Mouse (Mus musculus) hindbrain, postnatal 0 days (tissue): Measurements from ENCODE around the gene 4930595D18Rik. TPM values are rescaled to one million over a fixed set of nuclear protein-coding genes. Genes with fewer than 3 reads are reported as not detected.

Experiments used
- ATAC-seq: fragments of 200-750 bp; cut with Nextera tagmentation; 2 replicates; pipeline ENCODE4 v1.8.0; 2017; ENCODE audit warnings: mild to moderate bottlenecking, moderate TSS enrichment, moderate library complexity
- DNase-seq: peaks from one replicate; pipeline ENCODE4 v3.0.0-alpha.2; 2015; ENCODE audit warnings: low spot score
- H3K27ac ChIP-seq: fragments of 300-500 bp; sonication (generic); 2 replicates; pipeline ENCODE4 v1.5.1; 2014; ENCODE audit warnings: mild to moderate bottlenecking
- H3K27me3 ChIP-seq: fragments of 300-500 bp; sonication (generic); 2 replicates; pipeline ENCODE4 v1.6.1; 2014; ENCODE audit warnings: low read length, mixed read lengths; ENCODE audit not compliant: insufficient read depth
- H3K36me3 ChIP-seq: fragments of 300-500 bp; sonication (generic); 2 replicates; pipeline ENCODE4 v1.6.1; 2014; ENCODE audit warnings: low read length, mixed read lengths; ENCODE audit not compliant: insufficient read depth
- H3K4me1 ChIP-seq: fragments of 300-500 bp; sonication (generic); 2 replicates; pipeline ENCODE4 v1.6.1; 2014; ENCODE audit warnings: antibody characterized with exemption, low read length, mixed read lengths; ENCODE audit not compliant: insufficient read depth
- H3K4me2 ChIP-seq: fragments of 300-500 bp; sonication (generic); 2 replicates; pipeline ENCODE4 v1.6.1; 2014; ENCODE audit warnings: low read depth, mild to moderate bottlenecking, low read length, moderate library complexity, mixed read lengths
- H3K4me3 ChIP-seq: fragments of 300-500 bp; sonication (generic); 2 replicates; pipeline ENCODE4 v1.5.1; 2014; ENCODE audit warnings: low read length
- H3K9ac ChIP-seq: fragments of 300-500 bp; sonication (generic); replicated peaks from 2 replicates; pipeline ENCODE4 v1.6.1; 2014; ENCODE audit warnings: mild to moderate bottlenecking, low read length, moderate library complexity, mixed read lengths
- H3K9me3 ChIP-seq: fragments of 300-500 bp; sonication (generic); 2 replicates; pipeline ENCODE4 v1.6.1; 2016; ENCODE audit warnings: low read length, mixed read lengths
- CTCF ChIP-seq: IDR thresholded peaks from 2 replicates; pipeline ENCODE4 v1.5.1; 2016; ENCODE audit warnings: antibody characterized with exemption, control low read depth, low read depth
- WGBS: fragments of 180-500 bp; shearing (Covaris S2); extraction: QIAGEN DNeasy Blood & Tissue Kit; methylation state at CpG from one replicate; pipeline ENCODE4 v1.1.7; 2014; 5-methylcytosine and 5-hydroxymethylcytosine counted together
- polyA plus RNA-seq: library from polyadenylated mRNA; unstranded; fragments of >200 nt; fragmentation: Nextera tagmentation; extraction: Ambion mirVana; gene quantifications from 2 replicates; pipeline ENCODE4 v1.2.1, GENCODE M21; 2015
- total RNA-seq: library from RNA; depleted of rRNA; stranded (reverse); fragments of >200 nt; gene quantifications from 2 replicates; pipeline ENCODE4 v1.2.3, GENCODE M21; 2014

4930595D18Rik gene
- total and polyA plus RNA-seq, 2 experiments from 2014 or later, result not detected

GRCm38 (mm10) chr12:111152981-111153710 lies 31.1 kb downstream of the 4930595D18Rik start:
- H3K9ac ChIP-seq, result no peak overlapping the region; the same call in 1 of the 2 replicates
- DNase-seq (no peak), ATAC-seq (no peak)
- H3K36me3 ChIP-seq, result no peaks in the 10 kb centered on the region
- 45% methylated on average over 7 of the region's 7 CpGs for WGBS
- H3K27me3 ChIP-seq, result no peaks in the 10 kb centered on the region
- H3K4me2 ChIP-seq, result no peak overlapping the region
- no peak for TF ChIP-seq CTCF
- H3K4me1 ChIP-seq, result no peaks in the 10 kb centered on the region; the same call in 1 of the 2 replicates
- no peak overlapping the region for H3K4me3 ChIP-seq
- peak overlapping the region; percentile 48; the same call in 1 of the 2 replicates for H3K27ac ChIP-seq
- H3K9me3 ChIP-seq, result no peaks in the 10 kb centered on the region

- no peak for TF ChIP-seq CTCF
Measured at GRCm38 (mm10) chr12:111152579-111152978, 31.7 kb downstream of the 4930595D18Rik start.

GRCm38 (mm10) chr12:111151422-111152156 lies 32.7 kb downstream of the 4930595D18Rik start:
- H3K4me2 ChIP-seq, result no peak overlapping the region
- no peak for ATAC-seq
- whole genome bisulfite sequencing, result 93% methylated on average over 5 of the region's 5 CpGs

More at GRCm38 (mm10) chr12:111152579-111152978, 31.7 kb downstream of the 4930595D18Rik start:
- Histone ChIP-seq H3K9ac (no peak overlapping the region), H3K4me1 (no peaks in the 10 kb centered on the region; the same call in 1 of the 2 replicates), H3K36me3 (no peaks in the 10 kb centered on the region), H3K4me3 (no peak overlapping the region), H3K27ac (peak overlapping the region; percentile 48; the same call in 1 of the 2 replicates), H3K4me2 (no peak overlapping the region), H3K9me3 (no peaks in the 10 kb centered on the region), H3K27me3 (no peaks in the 10 kb centered on the region)
- ATAC-seq (no peak), DNase-seq (no peak)
- 84% methylated on average over 6 of the region's 6 CpGs for WGBS

GRCm38 (mm10) chr12:111150236-111150596 lies 34.1 kb downstream of the 4930595D18Rik start:
- ATAC-seq, result no peak
- no peak for TF ChIP-seq CTCF
- Histone ChIP-seq H3K9me3 (no peaks in the 10 kb centered on the region), H3K36me3 (no peaks in the 10 kb centered on the region), H3K4me2 (no peak overlapping the region), H3K27ac (no peak overlapping the region), H3K27me3 (no peaks in the 10 kb centered on the region), H3K4me3 (no peak overlapping the region), H3K9ac (no peak overlapping the region), H3K4me1 (peaks cover 7% of the 10 kb centered on the region)
- WGBS, result 10% methylated on average over 6 of the region's 6 CpGs
- no peak for DNase-seq

More at GRCm38 (mm10) chr12:111151422-111152156, 32.7 kb downstream of the 4930595D18Rik start:
- DNase-seq, result no peak
- Histone ChIP-seq H3K27me3 (no peaks in the 10 kb centered on the region), H3K9ac (no peak overlapping the region), H3K27ac (no peak overlapping the region), H3K4me3 (no peak overlapping the region), H3K4me1 (no peaks in the 10 kb centered on the region; the same call in 1 of the 2 replicates), H3K36me3 (no peaks in the 10 kb centered on the region), H3K9me3 (no peaks in the 10 kb centered on the region)
- TF ChIP-seq CTCF, result no peak

GRCm38 (mm10) chr12:111149495-111150235 lies 34.6 kb downstream of the 4930595D18Rik start:
- H3K4me3 ChIP-seq, result no peak overlapping the region
- no peaks in the 10 kb centered on the region for H3K27me3 ChIP-seq
- 65% methylated on average over 17 of the region's 17 CpGs for WGBS
- TF ChIP-seq CTCF, result no peak
- DNase-seq (no peak), ATAC-seq (no peak)
- H3K4me2 ChIP-seq, result no peak overlapping the region
- peaks cover 11% of the 10 kb centered on the region for H3K4me1 ChIP-seq
- no peaks in the 10 kb centered on the region for H3K9me3 ChIP-seq
- H3K36me3 ChIP-seq, result no peaks in the 10 kb centered on the region
- no peak overlapping the region for H3K9ac ChIP-seq
- H3K27ac ChIP-seq, result no peak overlapping the region

GRCm38 (mm10) chr12:111145269-111145668 lies 39.0 kb downstream of the 4930595D18Rik start:
- ATAC-seq, result 0 out of 2 replicates have a peak, but pooled peaks have one; percentile 24
- no peak overlapping the region for H3K4me2 ChIP-seq
- peak overlapping the region; percentile 58 for H3K27ac ChIP-seq

More at GRCm38 (mm10) chr12:111145269-111145668, 39.0 kb downstream of the 4930595D18Rik start:
- H3K4me1 ChIP-seq, result peaks cover 20% of the 10 kb centered on the region
- H3K9ac ChIP-seq, result no peak overlapping the region
- no peaks in the 10 kb centered on the region for H3K27me3 ChIP-seq
- peak; percentile 71 for DNase-seq
- no peaks in the 10 kb centered on the region for H3K9me3 ChIP-seq
- no peaks in the 10 kb centered on the region for H3K36me3 ChIP-seq
- 33% methylated on average over 9 of the region's 9 CpGs for WGBS
- no peak overlapping the region for H3K4me3 ChIP-seq
- TF ChIP-seq CTCF, result no peak
